Mouse (Mus musculus) ovary, postnatal 14 days (tissue): Measurements from ENCODE around the gene Obp1b.
"Not testable (repeated sequence)": the region's sequence is repeated elsewhere in the genome, so short reads cannot be mapped to it uniquely, and the experiment has no call there.

Experiments
- DNase-seq: peaks from one replicate; pipeline ENCODE4 v3.0.0; 2022; ENCODE audit warnings: low spot score

Obp1b gene

GRCm38 (mm10) chrX:78186477-78186876 is at the start of gene Obp1b:
TSS of gene Obp1b (plus strand) at chrX:78186777.
- not testable (repeated sequence) for DNase-seq

DNA sequence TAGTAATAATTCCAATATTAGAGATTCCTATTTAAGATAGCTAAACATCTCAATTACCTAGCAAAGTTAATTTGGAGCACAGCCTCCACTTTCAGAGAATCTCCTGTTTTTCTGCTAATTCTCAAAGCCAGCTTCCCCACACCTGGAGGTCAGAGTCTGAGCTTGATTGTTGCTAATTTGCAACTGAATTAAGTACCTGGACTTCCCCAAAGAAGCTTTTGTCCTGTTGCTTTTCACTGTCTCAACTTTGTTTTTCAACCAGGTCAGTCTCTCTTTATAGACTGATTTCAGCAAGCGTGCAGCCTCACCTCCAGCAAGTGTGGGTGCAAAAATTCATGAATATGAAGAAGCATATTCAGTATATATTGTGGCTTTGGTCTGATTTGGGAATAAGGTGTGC is 15.6 kb downstream of the Obp1b start:
- not testable (repeated sequence) for DNase-seq

- no peak for DNase-seq
Measured at GRCm38 (mm10) chrX:78202829-78203228, 16.3 kb downstream of the Obp1b start.
